Mouse (Mus musculus) olfactory bulb, adult 2 months (tissue): ENCODE measurements around the gene Naif1.

Experiments used
- CTCF ChIP-seq: fragments of 200-500 bp; IDR thresholded peaks from 2 replicates; pipeline ENCODE4 v1.5.1; 2012; ENCODE audit warnings: low read depth, mild to moderate bottlenecking, low read length, moderate library complexity; ENCODE audit not compliant: insufficient read depth
- POLR2A ChIP-seq: fragments of 200-500 bp; IDR thresholded peaks from 2 replicates; pipeline ENCODE4 v1.6.1; 2012; ENCODE audit warnings: mild to moderate bottlenecking, low read depth, low read length, moderate library complexity; ENCODE audit not compliant: insufficient read depth

GRCm38 (mm10) chr2:32503588-32503987 lies 53.3 kb downstream of the Naif1 start:
- TF ChIP-seq POLR2A (no peak), CTCF (no peak)
